Mouse (Mus musculus): ENCODE results near the gene 1600014C23Rik. TPM values are rescaled to one million over a fixed set of nuclear protein-coding genes. Genes with fewer than 3 reads are reported as not detected.

1600014C23Rik gene
- polyA plus RNA-seq, 1 experiment = not detected

GRCm38 (mm10) chr17:45754186-45754862 lies 20.7 kb upstream of the 1600014C23Rik start:
- Histone ChIP-seq H3K27ac (ENCODE audit: insufficient read depth, low read length) (no peak overlapping the region), H3K4me1 (ENCODE audit: control insufficient read depth, insufficient read depth, low read length) (peaks cover 13% of the 10 kb centered on the region), H3K4me3 (ENCODE audit: insufficient read depth, low read length) (no peak overlapping the region)
- no peak for TF ChIP-seq CTCF (IDR thresholded peaks at IDR 0.05; ENCODE audit: borderline replicate concordance, insufficient read depth, low read length)
- no peak for TF ChIP-seq POLR2A (IDR thresholded peaks at IDR 0.05; ENCODE audit: low read depth, low read length)

- TF ChIP-seq CTCF (IDR thresholded peaks at IDR 0.05; ENCODE audit: borderline replicate concordance, insufficient read depth, low read length) (no peak), POLR2A (IDR thresholded peaks at IDR 0.05; ENCODE audit: low read depth, low read length) (no peak)
- Histone ChIP-seq H3K27ac (ENCODE audit: insufficient read depth, low read length) (no peak overlapping the region), H3K4me1 (ENCODE audit: control insufficient read depth, insufficient read depth, low read length) (peaks cover 13% of the 10 kb centered on the region), H3K4me3 (ENCODE audit: insufficient read depth, low read length) (no peak overlapping the region)
Measured at GRCm38 (mm10) chr17:45752678-45753077, 19.0 kb upstream of the 1600014C23Rik start.

- no peak overlapping the region for H3K27ac ChIP-seq (ENCODE audit: insufficient read depth, low read length)
- peaks cover 15% of the 10 kb centered on the region for H3K4me1 ChIP-seq (ENCODE audit: control insufficient read depth, insufficient read depth, low read length)
- TF ChIP-seq POLR2A (IDR thresholded peaks at IDR 0.05; ENCODE audit: low read depth, low read length) (no peak), CTCF (IDR thresholded peaks at IDR 0.05; ENCODE audit: borderline replicate concordance, insufficient read depth, low read length) (no peak)
- H3K4me3 ChIP-seq (ENCODE audit: insufficient read depth, low read length) = no peak overlapping the region
Measured at GRCm38 (mm10) chr17:45752053-45752452, 18.4 kb upstream of the 1600014C23Rik start.

- no peak overlapping the region for H3K4me3 ChIP-seq (ENCODE audit: insufficient read depth, low read length)
- peaks cover 16% of the 10 kb centered on the region for H3K4me1 ChIP-seq (ENCODE audit: control insufficient read depth, insufficient read depth, low read length)
- TF ChIP-seq POLR2A (IDR thresholded peaks at IDR 0.05; ENCODE audit: low read depth, low read length) (no peak), CTCF (IDR thresholded peaks at IDR 0.05; ENCODE audit: borderline replicate concordance, insufficient read depth, low read length) (no peak)
- no peak overlapping the region for H3K27ac ChIP-seq (ENCODE audit: insufficient read depth, low read length)
Measured at GRCm38 (mm10) chr17:45751359-45751758, 17.7 kb upstream of the 1600014C23Rik start.

- H3K27ac ChIP-seq (ENCODE audit: insufficient read depth, low read length) = no peak overlapping the region
- TF ChIP-seq CTCF (IDR thresholded peaks at IDR 0.05; ENCODE audit: borderline replicate concordance, insufficient read depth, low read length) (no peak), POLR2A (IDR thresholded peaks at IDR 0.05; ENCODE audit: low read depth, low read length) (no peak)
- H3K4me3 ChIP-seq (ENCODE audit: insufficient read depth, low read length) = no peak overlapping the region
- peaks cover 25% of the 10 kb centered on the region for H3K4me1 ChIP-seq (ENCODE audit: control insufficient read depth, insufficient read depth, low read length)
Measured at GRCm38 (mm10) chr17:45749100-45749499, 15.5 kb upstream of the 1600014C23Rik start.

GRCm38 (mm10) chr17:45747858-45748785 lies 14.5 kb upstream of the 1600014C23Rik start:
- Histone ChIP-seq H3K4me3 (ENCODE audit: insufficient read depth, low read length) (no peak overlapping the region), H3K27ac (ENCODE audit: insufficient read depth, low read length) (no peak overlapping the region), H3K4me1 (ENCODE audit: control insufficient read depth, insufficient read depth, low read length) (peaks cover 25% of the 10 kb centered on the region)
- no peak for TF ChIP-seq POLR2A (IDR thresholded peaks at IDR 0.05; ENCODE audit: low read depth, low read length)
- TF ChIP-seq CTCF (IDR thresholded peaks at IDR 0.05; ENCODE audit: borderline replicate concordance, insufficient read depth, low read length) = peak; percentile 30; the same call in 1 of the 2 replicates

- Histone ChIP-seq H3K4me3 (ENCODE audit: insufficient read depth, low read length) (no peak overlapping the region), H3K27ac (ENCODE audit: insufficient read depth, low read length) (no peak overlapping the region), H3K4me1 (ENCODE audit: control insufficient read depth, insufficient read depth, low read length) (peaks cover 17% of the 10 kb centered on the region)
- TF ChIP-seq POLR2A (IDR thresholded peaks at IDR 0.05; ENCODE audit: low read depth, low read length) = no peak
- no peak for TF ChIP-seq CTCF (IDR thresholded peaks at IDR 0.05; ENCODE audit: borderline replicate concordance, insufficient read depth, low read length)
Measured at GRCm38 (mm10) chr17:45747293-45747692, 13.6 kb upstream of the 1600014C23Rik start.

- Histone ChIP-seq H3K27ac (ENCODE audit: insufficient read depth, low read length) (no peak overlapping the region), H3K4me3 (ENCODE audit: insufficient read depth, low read length) (no peak overlapping the region), H3K4me1 (ENCODE audit: control insufficient read depth, insufficient read depth, low read length) (peaks cover 16% of the 10 kb centered on the region)
- TF ChIP-seq CTCF (IDR thresholded peaks at IDR 0.05; ENCODE audit: borderline replicate concordance, insufficient read depth, low read length) = no peak
- no peak for TF ChIP-seq POLR2A (IDR thresholded peaks at IDR 0.05; ENCODE audit: low read depth, low read length)
Measured at GRCm38 (mm10) chr17:45746755-45747154, 13.1 kb upstream of the 1600014C23Rik start.

GRCm38 (mm10) chr17:45745629-45746028 lies 12.0 kb upstream of the 1600014C23Rik start:
- TF ChIP-seq POLR2A (IDR thresholded peaks at IDR 0.05; ENCODE audit: low read depth, low read length) (no peak), CTCF (IDR thresholded peaks at IDR 0.05; ENCODE audit: borderline replicate concordance, insufficient read depth, low read length) (no peak)
- Histone ChIP-seq H3K4me1 (ENCODE audit: control insufficient read depth, insufficient read depth, low read length) (peaks cover 16% of the 10 kb centered on the region), H3K27ac (ENCODE audit: insufficient read depth, low read length) (no peak overlapping the region), H3K4me3 (ENCODE audit: insufficient read depth, low read length) (no peak overlapping the region)

All from embryonic fibroblast, embryonic 13.5 days (primary cell).